Mouse (Mus musculus) G1E (cell line): ENCODE results near the gene Zbtb9.

Experiments
- CTCF ChIP-seq: IDR thresholded peaks from 2 replicates; pipeline ENCODE4 v1.5.1; 2012; ENCODE audit warnings: low read depth, low read length, inconsistent platforms, mixed read lengths
- TAL1 ChIP-seq: conservative IDR thresholded peaks from 2 replicates; pipeline ENCODE4 v1.6.1; 2012; ENCODE audit warnings: low read depth, low read length, inconsistent platforms, mixed read lengths

- no peak for TF ChIP-seq CTCF
- no peak for TF ChIP-seq TAL1
Observed at GRCm38 (mm10) chr17:27029431-27029830, 56.5 kb downstream of the Zbtb9 start.
